Mouse (Mus musculus) kidney, embryonic 14.5 days (tissue): Measurements from ENCODE around the gene 1700102P08Rik. TPM values are rescaled to one million over a fixed set of nuclear protein-coding genes. Genes with fewer than 3 reads are reported as not detected.

Source experiments
- ATAC-seq: fragments of 200-750 bp; cut with Nextera tagmentation; 2 replicates; pipeline ENCODE4 v1.8.0; 2017; ENCODE audit warnings: moderate number of reproducible peaks, mild to moderate bottlenecking, moderate TSS enrichment, moderate library complexity; ENCODE audit not compliant: low FRiP score, low TSS enrichment
- H3K27ac ChIP-seq: fragments of 300-500 bp; sonication (generic); 2 replicates; pipeline ENCODE4 v1.5.1; 2014; ENCODE audit warnings: low read depth, mild to moderate bottlenecking, low read length, moderate library complexity, mixed read lengths
- H3K27me3 ChIP-seq: fragments of 300-500 bp; sonication (generic); 2 replicates; pipeline ENCODE4 v1.6.1; 2014; ENCODE audit warnings: mild to moderate bottlenecking, low read length; ENCODE audit not compliant: control insufficient read depth, insufficient read depth
- H3K36me3 ChIP-seq: fragments of 300-500 bp; sonication (generic); 2 replicates; pipeline ENCODE4 v1.6.1; 2014; ENCODE audit warnings: low read length, mixed read lengths; ENCODE audit not compliant: control insufficient read depth, insufficient read depth
- H3K4me1 ChIP-seq: fragments of 300-500 bp; sonication (generic); 2 replicates; pipeline ENCODE4 v1.6.1; 2014; ENCODE audit warnings: low read length, mixed read lengths; ENCODE audit not compliant: control insufficient read depth, insufficient read depth
- H3K4me2 ChIP-seq: fragments of 300-500 bp; sonication (generic); replicated peaks from 2 replicates; pipeline ENCODE4 v1.6.1; 2014; ENCODE audit warnings: low read depth, mild to moderate bottlenecking, low read length
- H3K4me3 ChIP-seq: fragments of 300-500 bp; sonication (generic); 2 replicates; pipeline ENCODE4 v1.5.1; 2014; ENCODE audit warnings: mild to moderate bottlenecking, low read length
- H3K9ac ChIP-seq: fragments of 300-500 bp; sonication (generic); 2 replicates; pipeline ENCODE4 v1.6.1; 2014; ENCODE audit warnings: low read depth, mild to moderate bottlenecking, low read length, moderate library complexity
- H3K9me3 ChIP-seq: fragments of 300-500 bp; sonication (generic); 2 replicates; pipeline ENCODE4 v1.6.1; 2016; ENCODE audit warnings: low read length; ENCODE audit not compliant: control insufficient read depth
- WGBS: fragments of 180-500 bp; shearing (Covaris S2); extraction: QIAGEN DNeasy Blood & Tissue Kit; methylation state at CpG from one replicate; pipeline ENCODE4 v1.1.7; 2014; 5-methylcytosine and 5-hydroxymethylcytosine counted together
- polyA plus RNA-seq: library from polyadenylated mRNA; unstranded; fragments of >200 nt; fragmentation: Nextera tagmentation; extraction: Ambion mirVana; gene quantifications from 2 replicates; pipeline ENCODE4 v1.2.1, GENCODE M21; 2014

The 1700102P08Rik gene
- polyA plus RNA-seq, 1 experiment from 2014 or later = 0.79 TPM

DNA sequence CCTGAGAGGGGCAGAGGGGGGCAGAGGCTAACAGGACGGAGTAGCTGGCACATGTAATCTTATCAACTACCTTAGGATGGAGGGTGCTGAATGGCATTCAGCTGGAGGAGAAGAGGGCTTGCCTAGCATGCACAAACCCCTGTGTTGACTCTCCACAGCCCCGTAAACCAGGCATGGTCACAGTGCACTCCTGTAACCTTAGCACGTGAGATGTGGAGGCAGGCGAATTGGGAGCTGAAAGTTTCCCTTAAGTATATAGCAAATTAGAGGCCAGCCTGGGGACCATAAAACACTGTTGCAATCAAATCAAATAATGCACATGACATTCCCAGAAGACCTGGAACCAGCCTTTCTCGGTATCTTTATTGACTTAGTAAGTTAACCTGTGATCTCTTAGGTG is 13.9 kb upstream of the 1700102P08Rik start:
- H3K27me3 ChIP-seq = no peaks in the 10 kb centered on the region
- no peak overlapping the region for H3K27ac ChIP-seq
- no peak overlapping the region for H3K4me2 ChIP-seq
- H3K9me3 ChIP-seq = no peaks in the 10 kb centered on the region
- no peak overlapping the region for H3K9ac ChIP-seq
- no peak for ATAC-seq
- peaks cover 89% of the 10 kb centered on the region for H3K36me3 ChIP-seq
- 92% methylated on average over 5 of the region's 5 CpGs for WGBS
- H3K4me3 ChIP-seq = no peak overlapping the region
- H3K4me1 ChIP-seq = no peaks in the 10 kb centered on the region

- no peak overlapping the region for H3K4me2 ChIP-seq
- no peak for ATAC-seq
- H3K27me3 ChIP-seq = no peaks in the 10 kb centered on the region
- 92% methylated on average over 4 of the region's 4 CpGs for WGBS
- H3K4me3 ChIP-seq = no peak overlapping the region
- H3K36me3 ChIP-seq = peaks cover 89% of the 10 kb centered on the region
- no peak overlapping the region for H3K27ac ChIP-seq
- H3K4me1 ChIP-seq = no peaks in the 10 kb centered on the region
- H3K9me3 ChIP-seq = no peaks in the 10 kb centered on the region
- no peak overlapping the region for H3K9ac ChIP-seq
Observed at GRCm38 (mm10) chr9:108379294-108379693, 13.3 kb upstream of the 1700102P08Rik start.

DNA sequence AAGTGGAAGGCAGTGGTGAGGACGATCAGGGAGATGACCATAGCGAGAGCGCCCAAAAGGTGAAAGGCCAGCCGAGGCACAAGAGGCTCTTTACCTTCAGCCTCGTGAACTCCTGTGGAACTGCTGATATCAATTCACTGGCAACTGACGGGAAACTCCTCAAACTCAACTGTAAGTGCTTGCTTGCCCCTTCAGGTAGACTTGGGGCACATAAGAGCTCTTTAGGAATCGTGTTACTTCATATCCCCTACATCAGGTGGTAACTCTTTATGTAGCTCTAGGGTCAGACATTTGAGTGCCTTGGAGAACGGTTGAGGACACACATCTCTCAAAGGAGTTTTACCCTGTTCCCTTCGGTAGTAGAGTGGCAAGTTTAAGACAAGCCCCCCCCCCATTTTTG is 11.2 kb upstream of the 1700102P08Rik start:
- H3K4me2 ChIP-seq = no peak overlapping the region
- no peak overlapping the region for H3K27ac ChIP-seq
- H3K4me3 ChIP-seq = no peak overlapping the region
- no peaks in the 10 kb centered on the region for H3K9me3 ChIP-seq
- H3K36me3 ChIP-seq = peaks cover 89% of the 10 kb centered on the region
- no peak overlapping the region for H3K9ac ChIP-seq
- H3K27me3 ChIP-seq = no peaks in the 10 kb centered on the region
- 95% methylated on average over 9 of the region's 9 CpGs for whole genome bisulfite sequencing
- no peaks in the 10 kb centered on the region for H3K4me1 ChIP-seq
- no peak for ATAC-seq

GRCm38 (mm10) chr9:108385006-108385405 is 7.6 kb upstream of the 1700102P08Rik start:
- 84% methylated on average over 7 of the region's 7 CpGs for WGBS
- H3K36me3 ChIP-seq = peaks cover 90% of the 10 kb centered on the region
- no peak overlapping the region for H3K4me2 ChIP-seq
- no peak overlapping the region for H3K9ac ChIP-seq
- no peak overlapping the region for H3K27ac ChIP-seq
- H3K4me3 ChIP-seq = no peak overlapping the region
- ATAC-seq = no peak
- H3K4me1 ChIP-seq = no peaks in the 10 kb centered on the region
- no peaks in the 10 kb centered on the region for H3K9me3 ChIP-seq
- no peaks in the 10 kb centered on the region for H3K27me3 ChIP-seq

DNA sequence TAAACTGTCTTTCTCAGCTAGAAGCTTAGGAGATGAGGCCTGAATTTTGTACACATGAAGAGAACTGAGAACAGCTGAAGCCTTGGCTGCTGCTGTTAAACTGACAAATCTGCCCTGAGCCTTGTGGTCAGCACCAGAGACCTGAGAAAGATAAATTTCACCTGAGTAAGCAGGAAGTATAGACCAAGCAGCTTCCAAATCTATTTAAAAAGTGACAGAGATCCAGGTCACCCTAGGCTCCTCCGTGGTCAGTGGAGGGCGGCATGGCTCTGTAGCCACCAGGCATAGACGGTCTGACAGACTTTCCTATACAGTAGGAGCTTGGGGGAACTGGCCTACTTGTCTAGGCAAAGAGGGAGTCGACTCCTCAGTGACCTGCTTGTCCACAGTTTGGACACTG is 5.8 kb upstream of the 1700102P08Rik start:
- no peak overlapping the region for H3K9ac ChIP-seq
- no peaks in the 10 kb centered on the region for H3K4me1 ChIP-seq
- no peaks in the 10 kb centered on the region for H3K27me3 ChIP-seq
- 86% methylated on average over 4 of the region's 4 CpGs for WGBS
- no peaks in the 10 kb centered on the region for H3K9me3 ChIP-seq
- H3K4me3 ChIP-seq = no peak overlapping the region
- no peak overlapping the region for H3K27ac ChIP-seq
- ATAC-seq = no peak
- peaks cover 88% of the 10 kb centered on the region for H3K36me3 ChIP-seq
- H3K4me2 ChIP-seq = no peak overlapping the region

GRCm38 (mm10) chr9:108388601-108389000 is 4.0 kb upstream of the 1700102P08Rik start:
- ATAC-seq = no peak

DNA sequence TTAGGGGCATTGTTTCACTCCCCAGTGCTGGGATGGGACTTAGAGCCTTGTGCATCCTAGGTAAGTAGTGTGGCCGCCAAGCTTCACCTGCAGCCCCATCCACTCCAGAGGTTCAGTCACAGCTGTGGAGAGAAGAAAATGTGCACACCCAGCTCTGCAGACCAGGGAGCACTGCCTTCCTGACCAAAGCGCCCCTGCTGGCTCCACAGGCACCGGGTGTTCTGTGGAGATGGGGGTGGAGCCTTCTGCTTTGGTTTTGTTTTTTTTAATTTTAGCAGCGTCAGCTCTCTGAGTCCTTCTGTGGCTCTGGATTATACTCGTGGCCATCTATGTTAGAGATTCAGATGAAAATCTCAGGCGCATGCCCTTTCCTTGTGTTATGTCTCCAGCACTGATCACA is 3.4 kb upstream of the 1700102P08Rik start:
- Histone ChIP-seq H3K27ac (no peak overlapping the region), H3K36me3 (peaks cover 81% of the 10 kb centered on the region), H3K4me2 (no peak overlapping the region), H3K4me3 (no peak overlapping the region), H3K9ac (no peak overlapping the region), H3K9me3 (no peaks in the 10 kb centered on the region), H3K4me1 (no peaks in the 10 kb centered on the region), H3K27me3 (no peaks in the 10 kb centered on the region)
- ATAC-seq = no peak
- WGBS = 83% methylated on average over 6 of the region's 6 CpGs

More at GRCm38 (mm10) chr9:108388601-108389000, 4.0 kb upstream of the 1700102P08Rik start:
- H3K4me2 ChIP-seq = no peak overlapping the region
- H3K4me3 ChIP-seq = no peak overlapping the region
- peaks cover 87% of the 10 kb centered on the region for H3K36me3 ChIP-seq
- H3K4me1 ChIP-seq = no peaks in the 10 kb centered on the region
- WGBS = 93% methylated on average over 10 of the region's 10 CpGs
- no peak overlapping the region for H3K9ac ChIP-seq
- H3K9me3 ChIP-seq = no peaks in the 10 kb centered on the region
- H3K27me3 ChIP-seq = no peaks in the 10 kb centered on the region
- no peak overlapping the region for H3K27ac ChIP-seq

DNA sequence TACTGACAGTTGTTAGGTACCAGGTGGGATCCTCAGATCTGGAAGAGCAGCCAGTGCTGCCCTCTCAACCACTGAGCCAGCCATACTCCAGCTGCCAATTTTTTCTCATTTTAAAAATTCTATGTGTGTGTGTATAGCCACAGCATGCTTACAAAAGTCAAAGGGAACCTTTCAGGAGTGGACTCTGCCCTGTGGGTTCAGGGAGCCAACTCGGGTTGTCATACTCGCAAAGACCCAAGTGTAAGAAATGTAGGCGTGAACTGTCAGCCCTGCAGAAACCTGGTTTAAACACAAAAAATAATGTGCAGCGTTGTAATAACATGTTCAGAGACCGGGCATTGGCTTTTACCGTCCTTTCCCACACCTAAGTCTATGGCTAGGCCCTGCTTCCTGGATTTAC is 1.6 kb downstream of the 1700102P08Rik start:
- Histone ChIP-seq H3K36me3 (peaks cover 37% of the 10 kb centered on the region), H3K27ac (no peak overlapping the region), H3K9me3 (no peaks in the 10 kb centered on the region), H3K9ac (no peak overlapping the region), H3K4me2 (no peak overlapping the region), H3K27me3 (no peaks in the 10 kb centered on the region), H3K4me3 (no peak overlapping the region), H3K4me1 (no peaks in the 10 kb centered on the region)
- ATAC-seq = no peak
- WGBS = 96% methylated on average over 6 of the region's 6 CpGs

DNA sequence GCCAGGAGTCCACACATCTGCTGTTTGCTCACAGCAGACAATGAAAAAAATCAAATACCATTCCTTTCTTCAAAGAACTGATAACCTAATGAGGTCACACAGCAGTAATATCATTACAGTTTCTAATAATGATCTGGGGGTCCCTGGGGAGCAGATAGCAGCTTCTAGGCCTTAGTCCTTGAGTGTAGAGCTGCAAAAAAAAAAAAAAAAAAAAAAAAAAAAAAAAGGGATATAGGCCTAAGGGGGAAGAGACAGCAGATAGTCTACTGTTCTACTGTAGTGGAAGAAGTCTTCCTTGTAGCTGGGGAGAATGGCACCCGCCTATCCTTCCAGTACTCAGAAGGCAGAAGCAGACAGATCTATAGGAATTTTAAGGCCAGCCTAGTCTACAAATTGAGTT is 2.8 kb downstream of the 1700102P08Rik start:
- no peak overlapping the region for H3K4me3 ChIP-seq
- peaks cover 26% of the 10 kb centered on the region for H3K36me3 ChIP-seq
- no peaks in the 10 kb centered on the region for H3K4me1 ChIP-seq
- no peak overlapping the region for H3K4me2 ChIP-seq
- no peak overlapping the region for H3K9ac ChIP-seq
- no peak for ATAC-seq
- H3K27me3 ChIP-seq = no peaks in the 10 kb centered on the region
- WGBS = 93% methylated on average over 1 of the region's 1 CpGs
- no peaks in the 10 kb centered on the region for H3K9me3 ChIP-seq
- H3K27ac ChIP-seq = no peak overlapping the region

GRCm38 (mm10) chr9:108398324-108398723 is 5.7 kb downstream of the 1700102P08Rik start:
- Histone ChIP-seq H3K9me3 (no peaks in the 10 kb centered on the region), H3K4me1 (no peaks in the 10 kb centered on the region), H3K4me2 (no peak overlapping the region), H3K9ac (no peak overlapping the region), H3K36me3 (peaks cover 1% of the 10 kb centered on the region), H3K4me3 (no peak overlapping the region), H3K27ac (no peak overlapping the region), H3K27me3 (no peaks in the 10 kb centered on the region)
- 94% methylated on average over 3 of the region's 3 CpGs for WGBS
- ATAC-seq = no peak
